17 mouse cellular contexts compared by ENCODE assay signal in the genomic region with DNA sequence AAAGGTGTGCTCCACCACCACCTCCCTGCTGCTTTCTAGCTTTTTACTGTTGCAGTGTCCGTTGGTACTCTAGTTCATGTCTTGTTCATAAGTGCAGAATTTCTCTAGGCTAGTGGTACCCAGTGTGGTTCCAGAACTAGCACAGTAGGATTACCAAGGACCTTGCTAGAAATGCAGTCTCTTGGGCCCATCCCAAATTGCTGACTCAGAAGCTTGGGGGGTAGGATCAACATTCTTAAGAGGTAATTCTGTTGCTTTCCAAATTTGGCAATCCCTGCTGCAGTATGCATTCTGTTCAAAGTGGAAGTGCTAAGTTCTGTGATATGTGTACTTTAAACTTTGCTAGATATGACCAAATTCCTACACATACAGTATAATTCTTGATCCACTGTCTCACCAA. TPM values are rescaled to one million over a fixed set of nuclear protein-coding genes. Genes with fewer than 3 reads are reported as not detected.
DNase-seq lines count a peak whose midpoint lies in the region.
"Had no signal": no experiment of that assay in that cellular context is flagged by ENCODE, and none has a peak within 500 bp of the region (broad histone marks: within the 10 kb centered on the region; RNA-seq: fewer than 3 reads in every experiment).

No protein-coding gene starts in this region.

- peak; percentile 45 to 79 for DNase-seq in adrenal gland, adult (ENCODE audit: inconsistent age in 2 of 2, low spot score in 1 of 2)
- no peak for DNase-seq in adrenal gland, postnatal 4 days (ENCODE audit: low spot score in 2 of 2)
- DNase-seq in 3134 (ENCODE audit: extremely low read depth, insufficient read length, low spot score) (peak; percentile 24), R1 (ENCODE audit: low read depth, low spot score) (peak; percentile 14)
- peak; percentile 65 for DNase-seq in brain, adult 2 months (ENCODE audit: low read depth, low spot score)
- no peak for DNase-seq in B cell, adult 2 months
- no peak for DNase-seq in cerebellum, adult 11-12 months
- DNase-seq in layer of hippocampus, adult 9-11 months = no peak
- DNase-seq: cerebellum, postnatal 36 days; gastrocnemius, postnatal 14 days; heart, adult 2 months; heart, postnatal 4 days; left cerebral cortex, postnatal 4 days; liver, postnatal 0 days; right cerebral cortex, postnatal 14 days had no signal

RNA-seq across cellular contexts. Expression of a gene that starts 46.6 kb away (rescaled TPM):
- 1 to 10 TPM; 2.2 to 3.2 TPM for total RNA-seq in adrenal gland, postnatal 4 days (2021)
- total RNA-seq: liver, adult 2 months; megakaryocyte, adult 5-6 weeks had no signal

RNA-seq across cellular contexts. Expression of a gene that starts 53.9 kb away (rescaled TPM):
- total RNA-seq in adrenal gland, postnatal 4 days (2021) = 100 to 1,000 TPM; 122 to 124 TPM

Comparison
In these comparisons a context has a peak if more than half of its experiments do, and no peak if none do; other contexts are left out.
1. DNase-seq: peak in adrenal gland, adult (2 of 2), 3134 (single experiment), R1 (single experiment) and brain, adult 2 months (single experiment); none in adrenal gland, postnatal 4 days (0 of 2), B cell, adult 2 months (0 of 2), cerebellum, adult 11-12 months (single experiment) and layer of hippocampus, adult 9-11 months (single experiment).